8 mouse cellular contexts compared by ENCODE assay signal in genomic region chr7:130866640-130867039, GRCm38 (mm10). TPM values are rescaled to one million over a fixed set of nuclear protein-coding genes. Genes with fewer than 3 reads are reported as not detected.
A peak's percentile ranks its signal among the peaks of the same experiment; 100 is the strongest.
DNase-seq lines count a peak whose midpoint lies in the region; ATAC-seq and TF ChIP-seq lines count a peak whose summit lies in the region.

No protein-coding gene starts in this region.

- H3K9me3 ChIP-seq in lung, embryonic 15.5 days: no peaks in the 10 kb centered on the region
- H3K9me3 ChIP-seq in forebrain, embryonic 12.5 days: no peaks in the 10 kb centered on the region
- H3K9me3 ChIP-seq in limb, embryonic 14.5 days (ENCODE audit: control insufficient read depth, low read length): no peaks in the 10 kb centered on the region

- no peak for ATAC-seq in lung, embryonic 15.5 days (ENCODE audit: borderline replicate concordance, extremely low read depth, low FRiP score, low TSS enrichment)
- ATAC-seq in forebrain, embryonic 12.5 days (ENCODE audit: low FRiP score): no peak
- no peak for ATAC-seq in limb, embryonic 14.5 days (ENCODE audit: low FRiP score, low read depth)
- ATAC-seq in erythroid progenitor cell, adult 5-6 weeks (replicated peaks; ENCODE audit: low FRiP score, poor library complexity, severe bottlenecking): no peak

- H3K4me2 ChIP-seq in lung, embryonic 15.5 days: peak overlapping the region; percentile 55
- H3K4me2 ChIP-seq in forebrain, embryonic 12.5 days: peak overlapping the region; percentile 73
- H3K4me2 ChIP-seq in limb, embryonic 14.5 days (replicated peaks; ENCODE audit: low read depth, low read length, severe bottlenecking): peak overlapping the region; percentile 65

- no peak for TF ChIP-seq POLR2A in limb, embryonic 14.5 days (IDR thresholded peaks at IDR 0.05; ENCODE audit: borderline replicate concordance, extremely low read depth, insufficient read depth, insufficient read length)

- WGBS in lung, embryonic 15.5 days: 2% methylated on average over 13 of the region's 13 CpGs
- WGBS in forebrain, embryonic 12.5 days: 3% methylated on average over 13 of the region's 13 CpGs
- WGBS in limb, embryonic 14.5 days: 3% methylated on average over 13 of the region's 13 CpGs

- peaks cover 42% of the 10 kb centered on the region for H3K4me1 ChIP-seq in lung, embryonic 15.5 days
- H3K4me1 ChIP-seq in forebrain, embryonic 12.5 days: peaks cover 8% of the 10 kb centered on the region; the same call in 1 of the 2 replicates
- H3K4me1 ChIP-seq in limb, embryonic 14.5 days (ENCODE audit: control insufficient read depth, insufficient read depth, low read length): peaks cover 5% of the 10 kb centered on the region; the same call in 1 of the 2 replicates

- H3K9ac ChIP-seq in lung, embryonic 15.5 days: peak overlapping the region; percentile 68
- peak overlapping the region; percentile 80 for H3K9ac ChIP-seq in forebrain, embryonic 12.5 days
- H3K9ac ChIP-seq in limb, embryonic 14.5 days (ENCODE audit: low read depth, low read length, severe bottlenecking): peak overlapping the region; percentile 83

- H3K36me3 ChIP-seq in lung, embryonic 15.5 days: no peaks in the 10 kb centered on the region
- H3K36me3 ChIP-seq in forebrain, embryonic 12.5 days (replicated peaks): no peaks in the 10 kb centered on the region
- H3K36me3 ChIP-seq in limb, embryonic 14.5 days (ENCODE audit: control insufficient read depth, insufficient read depth, low read length): no peaks in the 10 kb centered on the region
- H3K36me3 ChIP-seq in splenic B cell, adult 2 months (ENCODE audit: control insufficient read depth, insufficient read depth, low read length, poor library complexity, severe bottlenecking): no peaks in the 10 kb centered on the region

- H3K27me3 ChIP-seq in lung, embryonic 15.5 days: no peaks in the 10 kb centered on the region
- peaks cover 23% of the 10 kb centered on the region for H3K27me3 ChIP-seq in forebrain, embryonic 12.5 days
- H3K27me3 ChIP-seq in limb, embryonic 14.5 days (ENCODE audit: control insufficient read depth, insufficient read depth, low read length): no peaks in the 10 kb centered on the region
- peaks cover 1% of the 10 kb centered on the region; the same call in 1 of the 2 replicates for H3K27me3 ChIP-seq in splenic B cell, adult 2 months (ENCODE audit: control insufficient read depth, insufficient read depth, low read length, poor library complexity, severe bottlenecking)

- DNase-seq in lung, postnatal 25 days (ENCODE audit: low spot score): no peak
- DNase-seq in limb, embryonic 14.5 days (ENCODE audit: low spot score): no peak
- peak; percentile 36 for DNase-seq in splenic B cell, adult 2 months (ENCODE audit: low read depth, low spot score)
- no peak for DNase-seq in adipocyte (ENCODE audit: low spot score)
- no peak for DNase-seq in urinary bladder, postnatal 36 days (ENCODE audit: low spot score in 2 of 2)

- peak overlapping the region; percentile 67 for H3K4me3 ChIP-seq in lung, embryonic 15.5 days
- peak overlapping the region; percentile 85 for H3K4me3 ChIP-seq in forebrain, embryonic 12.5 days (replicated peaks)
- H3K4me3 ChIP-seq in limb, embryonic 14.5 days (replicated peaks; ENCODE audit: low read length): peak overlapping the region; percentile 78

- H3K27ac ChIP-seq in lung, embryonic 15.5 days: peak overlapping the region; percentile 74
- H3K27ac ChIP-seq in forebrain, embryonic 12.5 days: no peak overlapping the region
- H3K27ac ChIP-seq in limb, embryonic 14.5 days (replicated peaks; ENCODE audit: low read depth, low read length): no peak overlapping the region

RNA-seq across cellular contexts. Expression of gene Plekha1, which starts 1.1 kb away (rescaled TPM):
- 59.7 and 61.4 TPM in 2 replicates for polyA plus RNA-seq in lung, embryonic 15.5 days (2015; fragmentation: Nextera tagmentation; extraction: Ambion mirVana)
- polyA plus RNA-seq in forebrain, embryonic 12.5 days (2016; fragmentation: Nextera tagmentation; extraction: Ambion mirVana): 32.1 and 34.9 TPM in 2 replicates
- 47.9 and 53.5 TPM in 2 replicates for polyA plus RNA-seq in limb, embryonic 14.5 days (2012; rRNA removed)
- 34.1 and 34.8 TPM in 2 replicates for polyA plus RNA-seq in limb, embryonic 14.5 days (2014; fragmentation: Nextera tagmentation; extraction: Ambion mirVana)
- 2.9 TPM in 2 replicates for total RNA-seq in erythroid progenitor cell, adult 5-6 weeks (2015; ENCODE audit: low replicate concordance)
- total RNA-seq in erythroid progenitor cell, adult 5-6 weeks (2017; ENCODE audit: low replicate concordance): 1.9 and 3.4 TPM in 2 replicates
